Mouse (Mus musculus): Measurements from ENCODE around the gene Emilin1.

DNA sequence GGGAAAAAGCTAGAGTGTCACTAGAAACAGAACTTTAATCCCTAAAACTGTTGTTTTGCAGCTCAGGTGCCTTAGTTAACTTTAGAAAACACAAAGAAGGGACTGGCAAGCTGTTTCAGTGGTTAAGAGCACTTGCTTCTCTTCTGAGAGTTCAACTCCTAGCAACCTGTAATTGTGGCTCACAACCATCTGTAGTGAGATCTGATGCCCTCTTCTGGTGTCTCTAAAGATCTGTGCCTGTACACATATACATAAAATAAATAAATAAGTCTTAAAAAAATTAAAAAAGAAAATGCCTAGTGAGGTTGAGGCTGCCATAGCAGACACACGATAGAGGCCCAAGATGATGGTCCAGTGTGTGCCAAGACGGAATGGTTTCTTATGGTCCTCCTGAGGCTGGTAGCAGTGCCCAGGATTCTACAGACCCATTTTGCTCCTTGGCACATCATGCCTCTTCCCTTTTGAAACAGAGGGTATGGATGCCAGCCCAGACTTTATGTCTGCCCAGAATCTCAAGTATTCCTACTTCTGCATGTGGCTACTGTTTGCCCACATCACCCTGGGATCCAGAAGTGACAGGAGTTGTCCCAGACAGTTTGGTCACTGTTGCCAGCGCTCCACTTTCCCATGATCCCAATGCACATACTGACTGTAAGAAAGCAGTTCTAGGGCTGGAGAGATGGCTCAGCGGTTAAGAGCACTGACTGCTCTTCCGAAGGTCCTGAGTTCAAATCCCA, 21.7 kb downstream of the Emilin1 start:
- TF ChIP-seq ZNF384 (IDR thresholded peaks at IDR 0.05; ENCODE audit: low read depth, low read length) (no peak), ZC3H11A (IDR thresholded peaks at IDR 0.05; ENCODE audit: borderline replicate concordance, low read depth, low read length) (no peak), MAFK (IDR thresholded peaks at IDR 0.05; ENCODE audit: insufficient read depth, low read depth, low read length) (no peak), CHD2 (IDR thresholded peaks at IDR 0.05; ENCODE audit: low read depth, low read length) (no peak), HCFC1 (IDR thresholded peaks at IDR 0.05; ENCODE audit: borderline replicate concordance, insufficient read depth, low read length) (no peak)

Measured in ES-E14 (cell line).